Mouse (Mus musculus) inflammation-experienced regulatory T-cells, adult 16 weeks (primary cell): Measurements from ENCODE around the gene Gm10837. TPM values are rescaled to one million over a fixed set of nuclear protein-coding genes. Genes with fewer than 3 reads are reported as not detected.

ENCODE experiments used
- polyA plus RNA-seq: library from polyadenylated mRNA; unstranded; fragments of 100-300 nt; shearing (Covaris generic); gene quantifications from one replicate; pipeline ENCODE4 v1.2.1, GENCODE M21; 2017

The Gm10837 gene
- polyA plus RNA-seq: not detected

DNA sequence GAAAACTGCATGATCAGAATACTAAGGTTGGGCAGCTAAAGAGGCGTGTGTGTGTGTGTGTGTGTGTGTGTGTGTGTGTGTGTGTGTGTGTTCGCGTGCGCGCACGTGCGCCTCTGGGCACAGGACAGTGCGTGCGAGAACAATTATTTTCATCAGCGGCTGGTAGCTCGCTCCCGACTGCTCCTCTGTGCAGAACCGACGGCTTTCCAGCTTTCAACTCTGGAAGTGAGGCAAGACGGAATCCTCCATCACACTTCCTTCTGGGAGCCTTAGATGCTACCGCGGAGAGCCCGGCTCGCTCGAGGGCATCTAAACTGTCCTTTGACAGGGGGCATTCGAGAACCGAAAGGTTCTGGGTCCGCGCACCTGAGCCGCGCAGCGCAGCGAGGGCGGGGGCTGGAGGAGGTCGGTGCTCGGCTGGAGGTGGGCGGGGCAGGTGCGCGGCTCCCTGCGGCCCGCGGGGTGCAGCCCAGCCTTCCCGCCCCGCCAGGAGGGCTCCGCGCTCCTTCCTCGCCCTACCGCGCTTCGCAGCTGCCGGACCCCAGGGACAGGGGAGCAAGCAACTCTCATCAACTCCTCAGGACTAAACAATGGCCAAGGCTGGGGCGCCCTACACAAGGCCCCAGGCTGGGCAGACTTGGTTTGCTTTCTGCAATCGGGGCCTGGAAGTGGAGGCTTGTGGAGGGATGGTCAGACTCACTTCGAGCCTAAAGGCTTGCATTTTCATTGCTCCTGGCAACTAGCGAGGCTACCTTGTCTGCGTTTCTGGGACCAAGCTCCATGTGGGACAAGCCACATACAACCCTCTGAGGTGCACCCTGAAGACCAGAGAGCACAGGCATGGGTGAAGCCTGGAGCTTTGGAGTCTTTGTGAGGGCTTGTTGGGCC, at the start of gene Gm10837:
Gene Gm10837 (plus strand): TSS at position 146 of the 888 bp plus-strand sequence.

DNA sequence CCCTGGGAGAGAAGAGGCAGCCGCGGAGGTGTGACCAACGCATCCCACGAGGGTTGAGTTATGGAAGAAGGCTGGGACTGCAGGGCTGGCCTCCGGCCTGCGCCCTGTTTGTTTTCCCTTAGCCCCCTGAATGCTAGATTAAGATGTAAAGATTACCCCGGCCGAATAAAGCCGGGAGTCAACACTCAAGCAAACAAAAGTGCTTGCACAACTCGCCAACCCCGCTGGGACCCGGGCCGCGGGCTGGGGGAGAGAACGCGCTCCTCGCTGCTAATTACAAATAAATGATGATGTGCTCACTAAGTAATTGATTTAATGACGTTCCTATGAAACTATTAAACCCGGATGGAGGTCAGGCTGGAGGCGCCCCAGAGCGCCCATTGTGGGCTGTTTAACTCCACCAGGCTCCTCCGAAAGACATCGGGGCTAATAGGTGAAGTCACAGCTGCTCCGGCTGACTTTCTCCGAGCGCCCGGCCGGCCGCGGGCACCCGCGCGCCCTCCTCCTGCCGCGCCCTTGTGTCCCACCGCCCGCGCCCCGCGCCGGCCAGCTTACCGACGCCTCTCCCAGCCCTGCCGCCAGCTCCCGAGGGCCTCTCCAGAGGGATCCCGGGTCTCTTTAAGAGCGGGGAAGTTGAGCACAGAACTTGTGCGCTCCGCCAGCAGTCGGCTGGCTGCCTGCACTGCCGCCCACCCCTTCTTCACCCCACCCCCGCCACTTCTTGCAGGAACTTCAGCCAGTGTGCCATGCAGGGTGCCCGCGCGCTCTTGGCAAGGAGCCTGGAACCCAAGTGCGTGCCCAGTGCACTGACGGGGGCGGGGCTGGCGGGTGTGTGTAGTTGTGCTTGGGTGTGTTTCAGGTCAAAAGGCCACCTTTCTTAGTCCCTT, 39.6 kb upstream of the Gm10837 start, which contains the start of gene Gm5089:
Gene Gm5089 (minus strand): TSS at position 620 of the 887 bp plus-strand sequence.

GRCm38 (mm10) chr14:122464763-122465741, 25.3 kb upstream of the Gm10837 start, which contains the start of gene Zic5:
Gene Zic5, minus strand, starts transcription at chr14:122465677.

GRCm38 (mm10) chr14:122474891-122475556, 15.4 kb upstream of the Gm10837 start, which contains the start of gene Zic2:
Gene Zic2, plus strand, starts transcription at chr14:122475435.

GRCm38 (mm10) chr14:122534017-122534924, 43.9 kb downstream of the Gm10837 start, which contains the start of gene Pcca:
Gene Pcca, plus strand, starts transcription at chr14:122534324.

Other genes with a start within 250 kb of the Gm10837 start
- gene Gm5089, start 39.5 kb upstream of the Gm10837 start, polyA plus RNA-seq: not detected
- gene Zic5, start 24.9 kb upstream of the Gm10837 start, polyA plus RNA-seq: not detected
- not detected for gene Zic2, start 15.2 kb upstream of the Gm10837 start, polyA plus RNA-seq
- 35.8 TPM for gene Pcca, start 43.7 kb downstream of the Gm10837 start, polyA plus RNA-seq